Mouse (Mus musculus): ENCODE data around the gene Pik3r2.

- TF ChIP-seq CTCF (IDR thresholded peaks at IDR 0.05; ENCODE audit: control insufficient read depth, insufficient read depth, insufficient read length) (no peak), MYOG (IDR thresholded peaks at IDR 0.05; ENCODE audit: control insufficient read depth, extremely low read depth, insufficient read length) (no peak), MAX (IDR thresholded peaks at IDR 0.05) (peak; percentile 7), CEBPB (IDR thresholded peaks at IDR 0.05; ENCODE audit: low read depth) (no peak), USF1 (IDR thresholded peaks at IDR 0.05; ENCODE audit: low read depth) (no peak), MYOD1 (IDR thresholded peaks at IDR 0.05; ENCODE audit: control insufficient read depth, insufficient read length, low read depth) (no peak), FOSL1 (IDR thresholded peaks at IDR 0.05; ENCODE audit: insufficient read depth, low read length, poor library complexity, severe bottlenecking) (no peak)
These were observed 15.6 kb upstream of the Pik3r2 start for GRCm38 (mm10) chr8:70791975-70792691.
